Mouse (Mus musculus): ENCODE results near the gene Olfr1240.

Gene Olfr1240

DNA sequence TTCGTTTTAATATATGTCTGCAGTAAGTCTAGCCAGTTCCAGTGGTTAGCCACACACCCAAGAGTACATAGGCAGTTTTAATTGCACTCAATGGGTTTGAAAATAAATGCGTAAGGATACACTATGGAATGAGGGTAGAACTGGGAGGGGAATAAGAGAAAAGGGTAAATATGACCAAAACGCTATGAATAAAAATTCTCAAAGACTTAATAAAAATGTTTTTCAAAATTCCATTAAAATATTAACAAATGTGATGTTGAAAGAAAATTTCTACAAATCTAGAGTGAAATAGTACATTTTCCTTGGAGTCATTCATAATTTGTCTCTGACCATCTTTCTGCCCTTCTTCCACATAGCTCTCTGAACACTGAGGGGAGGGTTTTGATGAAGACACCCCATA is at the start of gene Olfr1240:
TSS of gene Olfr1240 (minus strand) at position 101 of the 400 bp plus-strand sequence.
- no peak for TF ChIP-seq GATA4 (IDR thresholded peaks at IDR 0.05; ENCODE audit: insufficient replicate concordance, low read length)

DNA sequence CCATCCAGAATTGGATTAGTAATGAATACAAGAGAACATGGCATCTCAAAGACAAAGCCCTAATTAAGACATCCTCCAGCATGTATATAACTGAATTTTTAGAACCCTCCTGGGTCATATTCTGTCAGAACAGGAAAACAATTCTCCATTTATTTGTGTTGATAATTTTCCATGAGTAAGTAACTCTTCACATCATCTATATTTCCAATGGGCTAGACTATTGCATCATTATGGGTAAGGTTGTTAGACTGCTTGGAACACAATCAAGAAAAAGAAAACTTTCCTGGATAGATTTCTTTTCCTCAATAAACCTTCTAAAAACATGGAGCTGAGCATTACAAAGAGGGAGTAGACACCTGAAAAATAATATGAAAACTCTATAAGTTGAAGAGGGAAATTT is 44.2 kb upstream of the Olfr1240 start, which contains the start of gene Olfr1241:
TSS of gene Olfr1241 (minus strand) at position 101 of the 400 bp plus-strand sequence.
- TF ChIP-seq GATA4 (IDR thresholded peaks at IDR 0.05; ENCODE audit: insufficient replicate concordance, low read length) = no peak

DNA sequence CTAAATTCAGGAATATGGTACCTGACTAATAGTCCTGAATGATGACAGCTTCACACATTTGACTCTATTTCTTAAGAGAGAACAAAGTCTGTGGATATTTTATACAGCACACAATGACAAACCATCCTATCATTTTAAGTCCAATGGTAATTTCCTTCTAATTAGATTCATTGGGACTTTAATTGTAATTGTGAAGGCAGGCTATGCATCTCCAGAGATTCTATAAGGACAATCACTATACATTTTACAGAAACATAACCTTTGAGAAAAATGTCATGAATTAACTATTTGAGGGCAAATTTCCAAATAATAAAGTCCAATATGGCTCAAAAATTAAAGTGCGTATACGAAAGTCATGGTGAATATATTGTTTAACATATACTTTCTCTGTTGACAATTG is 22.5 kb downstream of the Olfr1240 start, which contains the start of gene Olfr1239:
TSS of gene Olfr1239 (minus strand) at position 101 of the 400 bp plus-strand sequence.
- no peak for TF ChIP-seq GATA4 (IDR thresholded peaks at IDR 0.05; ENCODE audit: insufficient replicate concordance, low read length)

DNA sequence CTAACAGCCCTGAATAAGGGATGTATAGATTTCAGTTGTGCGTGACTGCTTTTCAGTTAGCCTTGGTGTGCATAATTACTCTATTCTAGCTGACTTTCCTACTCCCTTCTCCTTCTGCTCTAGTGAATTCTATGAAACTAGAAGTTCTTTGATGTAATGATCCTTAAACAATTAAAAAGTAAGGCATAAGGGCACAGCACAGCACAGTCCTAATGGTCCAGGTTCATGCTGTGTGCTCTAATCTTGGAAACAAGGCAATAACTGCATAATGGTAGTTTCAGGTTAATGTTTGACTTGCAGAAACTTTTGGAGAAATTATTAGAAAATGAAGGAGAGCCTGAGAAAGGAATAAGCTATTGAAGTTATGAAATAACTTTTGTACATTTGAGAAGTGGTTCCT is 28.2 kb downstream of the Olfr1240 start:
- no peak for TF ChIP-seq GATA4 (IDR thresholded peaks at IDR 0.05; ENCODE audit: insufficient replicate concordance, low read length)

DNA sequence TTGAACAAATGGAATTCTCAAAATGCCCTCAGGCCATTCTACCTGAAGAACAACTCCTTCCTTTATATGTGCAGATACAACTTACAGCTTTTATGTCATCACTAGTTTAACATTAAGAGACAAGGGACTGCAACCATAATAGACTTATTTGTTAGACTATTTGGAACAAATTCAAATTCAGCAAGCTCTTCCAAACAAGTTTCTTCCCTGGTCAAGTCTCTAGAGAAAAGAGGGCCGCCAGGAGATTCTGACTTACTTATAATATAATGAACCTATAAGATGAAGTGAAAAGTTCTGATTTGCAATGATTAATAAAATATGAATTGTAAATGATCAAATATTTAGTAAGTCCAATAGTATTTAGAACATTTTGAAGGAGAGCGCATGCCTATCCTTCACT is 33.2 kb downstream of the Olfr1240 start, which contains the start of gene Olfr1238:
TSS of gene Olfr1238 (minus strand) at position 101 of the 400 bp plus-strand sequence.
- TF ChIP-seq GATA4 (IDR thresholded peaks at IDR 0.05; ENCODE audit: insufficient replicate concordance, low read length) = no peak

DNA sequence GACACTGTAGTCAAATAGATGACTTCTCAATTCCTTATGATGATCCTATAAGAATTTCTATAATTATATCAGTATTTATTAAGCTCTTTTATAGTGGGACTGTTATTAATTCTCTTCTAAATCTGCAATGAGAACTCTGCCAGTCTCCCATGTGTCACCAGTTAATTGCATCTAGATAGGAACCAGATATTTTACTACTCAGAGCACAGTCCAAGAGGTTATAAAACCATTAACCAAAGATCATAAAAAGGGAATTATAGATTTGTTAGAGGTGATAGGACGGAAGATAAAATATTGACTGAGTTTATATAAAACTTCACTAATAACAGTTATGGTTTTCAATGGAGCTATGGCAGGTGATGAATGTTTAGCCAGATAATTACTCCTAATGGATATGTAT is 41.9 kb downstream of the Olfr1240 start:
- no peak for TF ChIP-seq GATA4 (IDR thresholded peaks at IDR 0.05; ENCODE audit: insufficient replicate concordance, low read length)
